Mouse (Mus musculus): Measurements from ENCODE around the gene Nav2. TPM values are rescaled to one million over a fixed set of nuclear protein-coding genes. Genes with fewer than 3 reads are reported as not detected.

The Nav2 gene
- total and polyA plus RNA-seq, 3 experiments: 2.0 to 2.7 TPM; not detected in 1

GRCm38 (mm10) chr7:49604965-49605795 lies 696.7 kb downstream of the Nav2 start (continued):
- TF ChIP-seq TBP (IDR thresholded peaks at IDR 0.05; ENCODE audit: low read depth, low read length) (no peak), SMC3 (IDR thresholded peaks at IDR 0.05; ENCODE audit: low read depth, low read length) (no peak), RCOR1 (IDR thresholded peaks at IDR 0.05; ENCODE audit: low read depth, low read length) (peak; percentile 46; the same call in 1 of the 2 replicates), ETS1 (IDR thresholded peaks at IDR 0.05; ENCODE audit: low read depth, low read length) (peak; percentile 75)

GRCm38 (mm10) chr7:49616258-49616735 lies 707.8 kb downstream of the Nav2 start:
- TF ChIP-seq CTCF (IDR thresholded peaks at IDR 0.05 in 2 of 3, conservative IDR thresholded peaks at IDR 0.05 in 1 of 3; ENCODE audit: control insufficient read depth in 1 of 3, insufficient read depth in 1 of 3, low read depth in 2 of 3, low read length in 3 of 3, poor library complexity in 1 of 3, severe bottlenecking in 1 of 3): peak; percentile 82 to 87 (median 83)
- no peak for TF ChIP-seq MYB (IDR thresholded peaks at IDR 0.05; ENCODE audit: low read depth, low read length)
- no peak for TF ChIP-seq MAX (IDR thresholded peaks at IDR 0.05; ENCODE audit: low read length)
- TF ChIP-seq ZC3H11A (IDR thresholded peaks at IDR 0.05; ENCODE audit: low read depth, low read length): peak; percentile 70
- TF ChIP-seq NELFE (IDR thresholded peaks at IDR 0.05; ENCODE audit: low read depth, low read length): no peak
- no peak for TF ChIP-seq TAL1 (IDR thresholded peaks at IDR 0.05; ENCODE audit: low read length)
- no peak for TF ChIP-seq TBP (IDR thresholded peaks at IDR 0.05; ENCODE audit: low read depth, low read length)
- no peak for TF ChIP-seq EP300 (IDR thresholded peaks at IDR 0.05; ENCODE audit: low read depth in 1 of 2, low read length in 2 of 2)
- peak; percentile 86 for TF ChIP-seq RAD21 (IDR thresholded peaks at IDR 0.05; ENCODE audit: low read depth, low read length)
- no peak for TF ChIP-seq NRF1 (IDR thresholded peaks at IDR 0.05; ENCODE audit: insufficient read depth, low read depth, low read length, poor library complexity, severe bottlenecking)
- TF ChIP-seq TCF12 (IDR thresholded peaks at IDR 0.05; ENCODE audit: low read depth, low read length): no peak
- TF ChIP-seq MYC (IDR thresholded peaks at IDR 0.05; ENCODE audit: low read depth, low read length): no peak
- TF ChIP-seq USF1 (IDR thresholded peaks at IDR 0.05; ENCODE audit: low read depth, low read length): 0 out of 2 replicates have a peak, but pooled peaks have one; percentile 18
- peak; percentile 77 for TF ChIP-seq SMC3 (IDR thresholded peaks at IDR 0.05; ENCODE audit: low read depth, low read length)
- no peak for TF ChIP-seq USF2 (IDR thresholded peaks at IDR 0.05; ENCODE audit: borderline replicate concordance in 1 of 2, insufficient read depth in 1 of 2, low read depth in 1 of 2, low read length in 2 of 2)
- TF ChIP-seq ETS1 (IDR thresholded peaks at IDR 0.05; ENCODE audit: low read depth, low read length): no peak
- TF ChIP-seq SIN3A (IDR thresholded peaks at IDR 0.05; ENCODE audit: low read length): no peak
- no peak for TF ChIP-seq E2F4 (IDR thresholded peaks at IDR 0.05; ENCODE audit: borderline replicate concordance, low read depth, low read length)
- TF ChIP-seq MAZ (IDR thresholded peaks at IDR 0.05; ENCODE audit: low read depth, low read length): peak; percentile 36; the same call in 1 of the 2 replicates
- no peak for TF ChIP-seq MXI1 (IDR thresholded peaks at IDR 0.05; ENCODE audit: low read depth, low read length)
- TF ChIP-seq POLR2AphosphoS5 (IDR thresholded peaks at IDR 0.05; ENCODE audit: borderline replicate concordance, low read depth, low read length): no peak
- no peak for TF ChIP-seq GATA1 (IDR thresholded peaks at IDR 0.05; ENCODE audit: low read depth, low read length)
- no peak for TF ChIP-seq ZNF384 (IDR thresholded peaks at IDR 0.05; ENCODE audit: low read depth, low read length)
- TF ChIP-seq MAFK (IDR thresholded peaks at IDR 0.05; ENCODE audit: borderline replicate concordance, low read depth, low read length): no peak
- no peaks in the 10 kb centered on the region for H3K4me1 ChIP-seq (ENCODE audit: control insufficient read depth in 1 of 2, insufficient read depth in 2 of 2, low read length in 2 of 2)
- H3K9me3 ChIP-seq (replicated peaks; ENCODE audit: insufficient read depth, low read length): no peaks in the 10 kb centered on the region
- peak; percentile 75 for DNase-seq (ENCODE audit: low read depth, low spot score)
- H3K27ac ChIP-seq (ENCODE audit: control insufficient read depth, low read depth, low read length): no peak overlapping the region
- no peaks in the 10 kb centered on the region; a peak in 1 of 4 replicates for H3K27me3 ChIP-seq (ENCODE audit: control insufficient read depth in 1 of 2, insufficient read depth in 2 of 2, low read length in 2 of 2)
- H3K9ac ChIP-seq (ENCODE audit: control insufficient read depth, low read depth, low read length, poor library complexity, severe bottlenecking): no peak overlapping the region
- no peaks in the 10 kb centered on the region for H3K79me2 ChIP-seq (ENCODE audit: control insufficient read depth, insufficient read depth, low read length, poor library complexity)
- no peaks in the 10 kb centered on the region for H3K36me3 ChIP-seq (ENCODE audit: control insufficient read depth in 1 of 2, insufficient read depth in 2 of 2, low read length in 2 of 2)
- no peak overlapping the region for H3K4me3 ChIP-seq (ENCODE audit: control insufficient read depth in 1 of 2, insufficient read depth in 1 of 2, low read depth in 2 of 2, low read length in 2 of 2)

Data from MEL (cell line).